Mouse (Mus musculus) CD4-positive helper T cell, adult 2 months (primary cell): Measurements from ENCODE around the gene Chrm1.
A peak's percentile ranks its signal among the peaks of the same experiment; 100 is the strongest.

Experiments
- DNase-seq: peaks from one replicate; pipeline ENCODE4 v3.0.0-alpha.2; 2012; ENCODE audit warnings: low read depth, missing footprints, low spot score

Gene Chrm1

DNA sequence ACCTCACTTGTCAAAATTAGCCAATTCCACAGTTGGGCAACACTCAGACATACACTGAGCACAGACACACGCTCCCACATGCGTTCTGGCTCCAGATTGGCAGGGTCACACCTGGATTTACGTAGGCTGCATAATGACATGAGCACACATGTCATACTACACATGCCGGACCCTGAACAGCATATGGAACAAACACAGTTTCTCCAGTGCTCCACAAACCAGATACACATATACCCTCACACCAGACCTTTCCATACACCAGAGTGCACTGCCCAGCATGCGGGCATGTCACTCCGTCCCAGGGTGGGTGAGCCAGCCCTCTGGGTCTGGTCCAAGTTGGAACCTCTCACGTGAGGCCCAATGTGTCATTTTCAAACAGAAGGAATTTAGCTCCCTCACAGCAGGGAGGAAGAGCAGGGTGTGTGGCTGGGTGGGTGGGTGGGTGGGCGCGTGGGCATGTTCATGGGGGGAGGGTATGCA is at the start of gene Chrm1:
Chrm1 (plus strand) TSS at position 430 of the 480 bp plus-strand sequence.
- DNase-seq, result no peak

GRCm38 (mm10) chr19:8614343-8614742 is 49.2 kb upstream of the Chrm1 start:
- no peak for DNase-seq

DNA sequence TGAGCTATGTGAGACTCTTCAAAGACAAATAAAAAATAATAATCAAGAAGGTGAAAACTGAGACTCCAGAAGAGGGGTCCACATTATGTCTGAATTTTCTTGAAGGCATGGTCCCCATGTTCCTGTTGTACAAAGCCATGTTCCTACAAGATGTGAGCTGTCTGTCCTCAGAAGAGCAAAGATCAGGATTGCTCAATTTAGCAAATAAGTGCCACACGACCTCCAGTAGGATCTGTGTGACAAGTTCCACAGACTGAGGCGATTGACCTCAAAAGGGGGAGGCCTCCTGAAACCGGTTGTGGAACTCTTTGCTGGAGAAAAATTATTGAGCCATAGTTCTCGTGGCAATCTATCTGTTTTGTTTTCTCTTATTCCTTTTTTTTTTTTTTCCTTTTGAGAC is 47.3 kb upstream of the Chrm1 start:
- DNase-seq, result no peak

DNA sequence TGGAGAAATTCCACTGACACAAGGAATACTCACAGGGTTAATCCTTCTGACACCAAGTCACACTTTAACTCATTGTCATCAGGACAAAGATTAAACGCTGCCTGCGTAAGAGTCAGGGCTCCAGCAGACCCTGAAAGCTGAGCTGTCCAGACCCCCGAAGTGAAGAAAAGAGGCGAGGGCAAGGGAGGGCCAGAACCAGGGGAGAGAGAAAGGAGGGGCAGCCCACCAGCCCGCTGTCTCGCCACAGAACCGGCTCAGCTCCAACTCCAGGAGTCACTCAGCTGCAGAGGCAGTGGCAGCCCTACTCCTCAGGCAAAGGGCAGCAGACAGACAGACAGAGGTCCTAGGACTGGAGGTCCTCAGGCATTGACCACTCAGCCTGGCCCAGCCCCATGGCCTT is 45.7 kb upstream of the Chrm1 start, which contains the start of gene Slc22a6:
Slc22a6 (plus strand) TSS at position 136 of the 400 bp plus-strand sequence.
- no peak for DNase-seq

GRCm38 (mm10) chr19:8621098-8621497 is 42.5 kb upstream of the Chrm1 start:
- no peak for DNase-seq

DNA sequence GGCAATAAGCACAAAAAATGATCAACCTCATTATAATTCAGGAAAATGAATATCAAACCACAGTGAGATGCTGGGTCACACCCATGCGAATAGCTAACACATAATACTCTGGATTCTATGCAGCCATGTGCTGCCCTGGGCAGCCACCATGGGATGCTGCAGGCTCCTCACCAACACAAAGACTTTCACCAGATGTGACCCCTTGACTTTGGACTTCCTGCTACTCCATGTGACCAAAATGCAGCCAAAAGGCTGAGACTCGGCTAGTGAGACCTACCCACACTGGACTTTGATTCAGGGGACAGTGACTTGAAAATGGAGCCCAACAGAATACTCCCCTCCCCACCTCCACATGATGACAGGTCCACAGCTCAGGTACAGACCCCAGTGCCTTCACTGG is 33.3 kb upstream of the Chrm1 start:
- no peak for DNase-seq

- DNase-seq, result no peak
Measured at GRCm38 (mm10) chr19:8630826-8631225, 32.8 kb upstream of the Chrm1 start.

- no peak for DNase-seq
Measured at GRCm38 (mm10) chr19:8632029-8632428, 31.6 kb upstream of the Chrm1 start.

- no peak for DNase-seq
Measured at GRCm38 (mm10) chr19:8642086-8642485, 21.5 kb upstream of the Chrm1 start.

GRCm38 (mm10) chr19:8646393-8646792 is 17.2 kb upstream of the Chrm1 start:
- no peak for DNase-seq

GRCm38 (mm10) chr19:8655833-8656232 is 7.8 kb upstream of the Chrm1 start:
- no peak for DNase-seq

GRCm38 (mm10) chr19:8656341-8656740 is 7.2 kb upstream of the Chrm1 start:
- no peak for DNase-seq

DNA sequence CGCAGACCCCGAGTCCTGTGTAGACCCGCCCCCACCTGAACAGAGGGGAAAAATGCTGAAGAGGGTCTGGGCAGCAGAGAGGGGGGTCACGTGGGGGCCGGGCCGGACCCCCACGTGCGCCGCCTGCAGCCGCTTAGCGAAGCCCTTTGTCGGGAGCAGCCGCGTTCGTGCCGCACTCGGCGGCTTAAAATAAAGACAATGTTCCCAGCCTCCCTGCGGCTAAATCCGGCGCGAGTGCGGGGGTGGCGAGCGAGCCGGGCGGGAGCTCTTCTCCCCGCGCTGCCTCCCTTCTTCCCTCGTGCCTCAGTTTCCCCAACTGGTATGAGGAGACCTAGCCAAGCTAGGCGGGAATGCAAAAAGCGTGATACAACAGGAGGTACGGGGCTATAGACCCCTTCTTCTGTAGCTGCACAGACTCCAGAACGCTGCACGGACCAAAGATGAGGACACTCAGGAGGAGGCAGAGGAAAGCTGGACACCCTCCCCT is 1.7 kb upstream of the Chrm1 start:
- no peak for DNase-seq

GRCm38 (mm10) chr19:8662337-8662736 is 1.3 kb upstream of the Chrm1 start:
- peak; percentile 34 for DNase-seq

DNA sequence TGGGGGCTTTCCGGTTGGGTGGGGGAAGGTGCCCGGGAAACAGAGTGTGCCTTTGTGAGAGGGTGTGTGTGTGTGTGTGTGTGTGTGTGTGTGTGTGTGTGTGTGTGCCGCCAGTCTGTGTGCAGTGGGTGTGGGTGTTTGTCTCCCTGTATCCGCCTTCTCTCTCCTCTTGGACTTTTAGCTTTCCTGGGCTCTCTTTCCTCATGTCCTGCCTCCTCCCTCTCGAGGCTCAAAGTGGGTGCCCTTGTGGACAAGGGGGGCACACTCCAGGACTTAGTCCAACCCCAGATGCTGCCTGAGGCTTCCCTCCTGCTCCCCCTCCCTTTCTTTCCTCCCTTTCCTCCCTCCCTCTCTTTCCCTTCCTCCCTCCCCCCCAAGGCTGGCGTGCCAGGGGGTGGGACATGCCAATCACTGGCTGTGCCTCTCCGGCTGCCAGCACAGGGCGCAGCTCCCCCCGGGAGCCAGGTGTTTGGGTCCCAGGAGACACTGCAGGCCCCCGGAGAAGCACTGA is 377 bp downstream of the Chrm1 start:
- no peak for DNase-seq

- DNase-seq, result no peak
Measured at GRCm38 (mm10) chr19:8664859-8665258, 1.3 kb downstream of the Chrm1 start.

- no peak for DNase-seq
Measured at GRCm38 (mm10) chr19:8665746-8666145, 2.2 kb downstream of the Chrm1 start.

GRCm38 (mm10) chr19:8672859-8673258 is 9.3 kb downstream of the Chrm1 start:
- DNase-seq, result no peak

DNA sequence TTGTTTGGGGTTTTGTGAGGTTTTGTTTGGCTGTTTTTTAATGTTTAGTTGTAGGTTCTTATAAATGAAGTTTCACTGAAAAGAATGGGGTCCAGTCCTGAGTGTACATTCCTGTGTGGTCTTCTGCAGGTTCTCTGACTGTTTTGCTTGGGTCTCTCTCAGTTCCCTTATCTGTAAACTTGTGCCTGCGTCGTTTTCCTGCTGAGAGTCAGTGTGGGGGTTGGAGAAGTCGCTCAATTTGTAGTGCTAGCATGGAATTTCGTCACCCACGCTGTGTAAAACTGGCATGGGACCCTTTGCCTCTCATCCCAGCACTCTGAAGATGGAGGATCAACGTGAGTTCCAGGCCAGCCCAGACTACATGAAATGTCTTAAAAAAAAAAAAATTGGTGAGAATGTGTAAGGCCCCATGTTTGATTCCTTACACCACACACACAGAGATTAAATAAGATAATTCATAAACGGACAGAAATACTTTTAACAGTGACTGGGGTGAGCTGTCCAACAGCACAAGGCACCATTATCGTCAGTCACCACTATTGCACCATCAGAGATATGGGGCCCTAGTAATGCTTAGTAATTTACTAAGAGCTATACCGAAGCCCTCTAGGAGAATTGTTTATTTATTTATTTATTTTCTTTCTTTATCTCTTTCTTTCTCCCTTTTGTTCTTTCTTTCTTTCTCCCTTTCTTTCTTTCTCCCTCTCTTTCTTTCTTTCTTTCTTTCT is 9.9 kb downstream of the Chrm1 start:
- no peak for DNase-seq

- no peak for DNase-seq
Measured at GRCm38 (mm10) chr19:8679031-8679779, 15.6 kb downstream of the Chrm1 start.

- DNase-seq, result no peak
Measured at GRCm38 (mm10) chr19:8681633-8682362, 18.2 kb downstream of the Chrm1 start.

DNA sequence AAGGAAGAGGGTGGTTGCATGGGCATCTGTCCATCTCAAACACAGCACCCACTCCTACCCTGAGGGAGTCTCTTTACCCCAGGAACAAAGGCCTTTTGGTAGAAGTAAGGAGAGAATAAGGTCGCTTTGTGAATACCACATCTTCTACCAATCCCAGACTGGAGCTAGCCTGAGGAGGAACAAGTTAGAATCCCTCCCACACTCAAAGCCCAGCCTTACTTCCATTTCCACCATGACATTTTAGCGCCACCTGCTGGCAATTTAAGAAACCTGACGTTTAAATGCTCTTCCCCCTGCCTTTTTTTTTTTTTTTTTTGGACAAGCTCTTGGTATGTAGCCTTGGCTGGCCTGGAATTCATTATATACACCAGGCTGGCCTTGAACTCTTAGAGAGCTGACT is 19.4 kb downstream of the Chrm1 start:
- DNase-seq, result peak; percentile 80
